Mouse (Mus musculus): Measurements from ENCODE around the gene Rev1. TPM values are rescaled to one million over a fixed set of nuclear protein-coding genes. Genes with fewer than 3 reads are reported as not detected.

The Rev1 gene
- polyA plus RNA-seq, 2 experiments: 23.4 to 29.9 TPM

GRCm38 (mm10) chr1:38014551-38015203 lies 114.9 kb downstream of the Rev1 start:
- H3K27ac ChIP-seq (replicated peaks; ENCODE audit: low read depth, low read length): no peak overlapping the region
- H3K4me3 ChIP-seq (replicated peaks; ENCODE audit: low read length): no peak overlapping the region
- H3K9ac ChIP-seq (ENCODE audit: low read depth, low read length, severe bottlenecking): no peak overlapping the region
- no peaks in the 10 kb centered on the region for H3K27me3 ChIP-seq (ENCODE audit: control insufficient read depth, insufficient read depth, low read length)
- no peak for ATAC-seq (ENCODE audit: low FRiP score, low read depth)
- 86% methylated on average over 2 of the region's 2 CpGs for WGBS
- H3K4me1 ChIP-seq (ENCODE audit: control insufficient read depth, insufficient read depth, low read length): no peaks in the 10 kb centered on the region
- no peak for DNase-seq (ENCODE audit: low spot score)
- no peak for TF ChIP-seq POLR2A (IDR thresholded peaks at IDR 0.05; ENCODE audit: borderline replicate concordance, extremely low read depth, insufficient read depth, insufficient read length)
- no peak overlapping the region for H3K4me2 ChIP-seq (replicated peaks; ENCODE audit: low read depth, low read length, severe bottlenecking)
- H3K36me3 ChIP-seq (ENCODE audit: control insufficient read depth, insufficient read depth, low read length): peaks cover 20% of the 10 kb centered on the region
- no peaks in the 10 kb centered on the region for H3K9me3 ChIP-seq (ENCODE audit: control insufficient read depth, low read length)

- no peak overlapping the region for H3K9ac ChIP-seq (ENCODE audit: low read depth, low read length, severe bottlenecking)
- TF ChIP-seq POLR2A (IDR thresholded peaks at IDR 0.05; ENCODE audit: borderline replicate concordance, extremely low read depth, insufficient read depth, insufficient read length): no peak
Observed at GRCm38 (mm10) chr1:38012509-38012908, 117.1 kb downstream of the Rev1 start.

GRCm38 (mm10) chr1:38012104-38012503 lies 117.5 kb downstream of the Rev1 start:
- WGBS: 91% methylated on average over 3 of the region's 3 CpGs
- DNase-seq (ENCODE audit: low spot score) (no peak), ATAC-seq (ENCODE audit: low FRiP score, low read depth) (no peak)
- H3K9me3 ChIP-seq (ENCODE audit: control insufficient read depth, low read length): no peaks in the 10 kb centered on the region
- H3K4me2 ChIP-seq (replicated peaks; ENCODE audit: low read depth, low read length, severe bottlenecking): no peak overlapping the region
- H3K4me3 ChIP-seq (replicated peaks; ENCODE audit: low read length): no peak overlapping the region
- H3K36me3 ChIP-seq (ENCODE audit: control insufficient read depth, insufficient read depth, low read length): no peaks in the 10 kb centered on the region
- no peaks in the 10 kb centered on the region for H3K4me1 ChIP-seq (ENCODE audit: control insufficient read depth, insufficient read depth, low read length)
- H3K27ac ChIP-seq (replicated peaks; ENCODE audit: low read depth, low read length): no peak overlapping the region
- TF ChIP-seq POLR2A (IDR thresholded peaks at IDR 0.05; ENCODE audit: borderline replicate concordance, extremely low read depth, insufficient read depth, insufficient read length): no peak
- no peak overlapping the region for H3K9ac ChIP-seq (ENCODE audit: low read depth, low read length, severe bottlenecking)
- no peaks in the 10 kb centered on the region for H3K27me3 ChIP-seq (ENCODE audit: control insufficient read depth, insufficient read depth, low read length)

More at GRCm38 (mm10) chr1:38012509-38012908, 117.1 kb downstream of the Rev1 start:
- Histone ChIP-seq H3K4me1 (ENCODE audit: control insufficient read depth, insufficient read depth, low read length) (no peaks in the 10 kb centered on the region), H3K4me2 (replicated peaks; ENCODE audit: low read depth, low read length, severe bottlenecking) (no peak overlapping the region), H3K36me3 (ENCODE audit: control insufficient read depth, insufficient read depth, low read length) (no peaks in the 10 kb centered on the region), H3K27ac (replicated peaks; ENCODE audit: low read depth, low read length) (no peak overlapping the region), H3K4me3 (replicated peaks; ENCODE audit: low read length) (no peak overlapping the region), H3K9me3 (ENCODE audit: control insufficient read depth, low read length) (no peaks in the 10 kb centered on the region), H3K27me3 (ENCODE audit: control insufficient read depth, insufficient read depth, low read length) (no peaks in the 10 kb centered on the region)
- no peak for ATAC-seq (ENCODE audit: low FRiP score, low read depth)
- DNase-seq (ENCODE audit: low spot score): no peak

DNA sequence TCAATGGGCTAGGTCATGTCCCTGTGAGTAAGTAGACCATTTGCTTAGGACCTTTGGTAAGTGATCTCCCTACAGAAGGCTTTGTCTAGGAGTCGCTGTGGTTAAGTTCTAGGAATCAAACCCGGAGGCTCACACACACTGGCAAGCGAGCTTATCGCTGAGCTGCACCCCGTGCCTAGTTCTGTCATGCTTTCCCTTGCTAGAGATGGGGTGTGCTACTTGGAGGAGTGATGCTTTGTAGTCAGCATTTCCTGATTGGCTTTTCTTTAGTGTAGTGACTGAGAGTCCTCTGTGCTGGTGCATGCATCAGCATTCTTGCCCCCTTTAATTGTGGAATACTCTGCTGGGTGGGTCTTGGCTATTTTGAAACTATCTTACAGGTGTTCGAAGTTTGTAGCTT lies 118.0 kb downstream of the Rev1 start:
- Histone ChIP-seq H3K36me3 (ENCODE audit: control insufficient read depth, insufficient read depth, low read length) (no peaks in the 10 kb centered on the region), H3K9me3 (ENCODE audit: control insufficient read depth, low read length) (no peaks in the 10 kb centered on the region), H3K27me3 (ENCODE audit: control insufficient read depth, insufficient read depth, low read length) (no peaks in the 10 kb centered on the region), H3K4me1 (ENCODE audit: control insufficient read depth, insufficient read depth, low read length) (no peaks in the 10 kb centered on the region), H3K4me3 (replicated peaks; ENCODE audit: low read length) (no peak overlapping the region), H3K4me2 (replicated peaks; ENCODE audit: low read depth, low read length, severe bottlenecking) (no peak overlapping the region), H3K9ac (ENCODE audit: low read depth, low read length, severe bottlenecking) (no peak overlapping the region), H3K27ac (replicated peaks; ENCODE audit: low read depth, low read length) (no peak overlapping the region)
- DNase-seq (ENCODE audit: low spot score) (no peak), ATAC-seq (ENCODE audit: low FRiP score, low read depth) (no peak)
- 88% methylated on average over 6 of the region's 6 CpGs for WGBS
- TF ChIP-seq POLR2A (IDR thresholded peaks at IDR 0.05; ENCODE audit: borderline replicate concordance, extremely low read depth, insufficient read depth, insufficient read length): no peak

- Histone ChIP-seq H3K27ac (replicated peaks; ENCODE audit: low read depth, low read length) (no peak overlapping the region), H3K4me3 (replicated peaks; ENCODE audit: low read length) (no peak overlapping the region), H3K36me3 (ENCODE audit: control insufficient read depth, insufficient read depth, low read length) (no peaks in the 10 kb centered on the region), H3K27me3 (ENCODE audit: control insufficient read depth, insufficient read depth, low read length) (no peaks in the 10 kb centered on the region), H3K4me2 (replicated peaks; ENCODE audit: low read depth, low read length, severe bottlenecking) (no peak overlapping the region), H3K4me1 (ENCODE audit: control insufficient read depth, insufficient read depth, low read length) (no peaks in the 10 kb centered on the region), H3K9me3 (ENCODE audit: control insufficient read depth, low read length) (no peaks in the 10 kb centered on the region), H3K9ac (ENCODE audit: low read depth, low read length, severe bottlenecking) (no peak overlapping the region)
- ATAC-seq (ENCODE audit: low FRiP score, low read depth) (no peak), DNase-seq (ENCODE audit: low spot score) (no peak)
- no peak for TF ChIP-seq POLR2A (IDR thresholded peaks at IDR 0.05; ENCODE audit: borderline replicate concordance, extremely low read depth, insufficient read depth, insufficient read length)
- 71% methylated on average over 3 of the region's 3 CpGs for WGBS
Observed at GRCm38 (mm10) chr1:38006741-38007140, 122.9 kb downstream of the Rev1 start.
